Mouse (Mus musculus): ENCODE results near the gene Ap3b2.

Gene Ap3b2

GRCm38 (mm10) chr7:81493331-81494021, at the start of gene Ap3b2:
TSS of gene Ap3b2 (minus strand) at chr7:81493925.
- DNase-seq (ENCODE audit: low read depth in 1 of 2, low spot score in 2 of 2): no peak

- DNase-seq (ENCODE audit: low read depth in 1 of 2, low spot score in 2 of 2): no peak
These were observed 49.2 kb upstream of the Ap3b2 start for GRCm38 (mm10) chr7:81542934-81543333.

- DNase-seq (ENCODE audit: low read depth in 1 of 2, low spot score in 2 of 2): no peak
These were observed 48.3 kb upstream of the Ap3b2 start for GRCm38 (mm10) chr7:81541924-81542524.

GRCm38 (mm10) chr7:81540999-81541398, 47.3 kb upstream of the Ap3b2 start:
- DNase-seq (ENCODE audit: low read depth in 1 of 2, low spot score in 2 of 2): no peak

- DNase-seq (ENCODE audit: low read depth in 1 of 2, low spot score in 2 of 2): no peak
These were observed 45.8 kb upstream of the Ap3b2 start for GRCm38 (mm10) chr7:81539565-81539964.

GRCm38 (mm10) chr7:81538070-81538675, 44.4 kb upstream of the Ap3b2 start:
- no peak for DNase-seq (ENCODE audit: low read depth in 1 of 2, low spot score in 2 of 2)

- no peak for DNase-seq (ENCODE audit: low read depth in 1 of 2, low spot score in 2 of 2)
These were observed 42.8 kb upstream of the Ap3b2 start for GRCm38 (mm10) chr7:81536478-81536877.

GRCm38 (mm10) chr7:81531462-81531861, 37.7 kb upstream of the Ap3b2 start:
- no peak for DNase-seq (ENCODE audit: low read depth in 1 of 2, low spot score in 2 of 2)

- DNase-seq (ENCODE audit: low read depth in 1 of 2, low spot score in 2 of 2): no peak
These were observed 35.2 kb upstream of the Ap3b2 start for GRCm38 (mm10) chr7:81528918-81529317.

GRCm38 (mm10) chr7:81523663-81524017, 29.9 kb upstream of the Ap3b2 start:
- DNase-seq (ENCODE audit: low read depth in 1 of 2, low spot score in 2 of 2): no peak

- peak; percentile 41 to 70 for DNase-seq (ENCODE audit: low read depth in 1 of 2, low spot score in 2 of 2)
These were observed 29.4 kb upstream of the Ap3b2 start for GRCm38 (mm10) chr7:81523008-81523662.

GRCm38 (mm10) chr7:81516154-81517030, 22.7 kb upstream of the Ap3b2 start:
- DNase-seq (ENCODE audit: low read depth in 1 of 2, low spot score in 2 of 2): no peak

- DNase-seq (ENCODE audit: low read depth in 1 of 2, low spot score in 2 of 2): no peak
These were observed 21.3 kb upstream of the Ap3b2 start for GRCm38 (mm10) chr7:81514906-81515590.

GRCm38 (mm10) chr7:81501050-81501449, 7.3 kb upstream of the Ap3b2 start:
- no peak for DNase-seq (ENCODE audit: low read depth in 1 of 2, low spot score in 2 of 2)

GRCm38 (mm10) chr7:81498181-81498580, 4.5 kb upstream of the Ap3b2 start, which contains the start of gene BC048679:
TSS of gene BC048679 (minus strand) at chr7:81498281.
- no peak for DNase-seq (ENCODE audit: low read depth in 1 of 2, low spot score in 2 of 2)

GRCm38 (mm10) chr7:81497171-81497570, 3.4 kb upstream of the Ap3b2 start:
- DNase-seq (ENCODE audit: low read depth in 1 of 2, low spot score in 2 of 2): no peak

- no peak for DNase-seq (ENCODE audit: low read depth in 1 of 2, low spot score in 2 of 2)
These were observed 1.1 kb downstream of the Ap3b2 start for GRCm38 (mm10) chr7:81492628-81493027.

GRCm38 (mm10) chr7:81489649-81490048, 4.1 kb downstream of the Ap3b2 start:
- DNase-seq (ENCODE audit: low read depth in 1 of 2, low spot score in 2 of 2): no peak

GRCm38 (mm10) chr7:81480800-81481199, 12.9 kb downstream of the Ap3b2 start:
- DNase-seq (ENCODE audit: low read depth in 1 of 2, low spot score in 2 of 2): no peak

GRCm38 (mm10) chr7:81479531-81480090, 14.1 kb downstream of the Ap3b2 start:
- DNase-seq (ENCODE audit: low read depth in 1 of 2, low spot score in 2 of 2): no peak
